Mouse (Mus musculus) embryonic facial prominence, embryonic 10.5 days (tissue): Measurements from ENCODE around the gene Pmf1. TPM values are rescaled to one million over a fixed set of nuclear protein-coding genes. Genes with fewer than 3 reads are reported as not detected.

ENCODE experiments used
- DNase-seq: peaks from one replicate; pipeline ENCODE4 v3.0.0-alpha.2; 2017; ENCODE audit warnings: low spot score
- H3K27ac ChIP-seq: fragments of 300-500 bp; sonication (generic); replicated peaks from 2 replicates; pipeline ENCODE4 v1.5.1; 2016; ENCODE audit warnings: mild to moderate bottlenecking
- H3K27me3 ChIP-seq: fragments of 300-500 bp; sonication (generic); replicated peaks from 2 replicates; pipeline ENCODE4 v1.6.1; 2016; ENCODE audit warnings: low read depth, mild to moderate bottlenecking; ENCODE audit not compliant: poor library complexity, severe bottlenecking
- H3K36me3 ChIP-seq: fragments of 300-500 bp; sonication (generic); replicated peaks from 2 replicates; pipeline ENCODE4 v1.6.1; 2016; ENCODE audit warnings: mild to moderate bottlenecking, moderate library complexity
- H3K4me1 ChIP-seq: fragments of 300-500 bp; sonication (generic); 2 replicates; pipeline ENCODE4 v1.6.1; 2016
- H3K4me3 ChIP-seq: fragments of 300-500 bp; sonication (generic); 2 replicates; pipeline ENCODE4 v1.5.1; 2016; ENCODE audit warnings: mild to moderate bottlenecking, moderate library complexity
- H3K9me3 ChIP-seq: fragments of 300-500 bp; sonication (generic); 2 replicates; pipeline ENCODE4 v1.6.1; 2016; ENCODE audit warnings: mild to moderate bottlenecking
- WGBS: fragments of 180-500 bp; shearing (Covaris S2); methylation state at CpG from one replicate; pipeline ENCODE4 v1.1.7; 2016; 5-methylcytosine and 5-hydroxymethylcytosine counted together
- polyA plus RNA-seq: library from polyadenylated mRNA; unstranded; fragments of >200 nt; fragmentation: Nextera tagmentation; extraction: Ambion mirVana; gene quantifications from 2 replicates; pipeline ENCODE4 v1.2.1, GENCODE M21; 2016

Pmf1 gene
- polyA plus RNA-seq, 1 experiment from 2014 or later, result 184 TPM

GRCm38 (mm10) chr3:88427342-88427905, 17.3 kb upstream of the Pmf1 start:
- 86% methylated on average over 4 of the region's 4 CpGs for WGBS
- no peak overlapping the region for H3K4me3 ChIP-seq
- no peak overlapping the region for H3K27ac ChIP-seq
- DNase-seq, result no peak
- no peaks in the 10 kb centered on the region for H3K27me3 ChIP-seq
- H3K36me3 ChIP-seq, result no peaks in the 10 kb centered on the region
- peaks cover 19% of the 10 kb centered on the region for H3K4me1 ChIP-seq
- H3K9me3 ChIP-seq, result no peaks in the 10 kb centered on the region

GRCm38 (mm10) chr3:88425708-88426420, 15.7 kb upstream of the Pmf1 start:
- Histone ChIP-seq H3K4me1 (peaks cover 27% of the 10 kb centered on the region), H3K4me3 (peak overlapping the region; percentile 81; the same call in 1 of the 2 replicates), H3K27me3 (no peaks in the 10 kb centered on the region), H3K27ac (no peak overlapping the region; the same call in 1 of the 2 replicates), H3K36me3 (peaks cover 9% of the 10 kb centered on the region), H3K9me3 (no peaks in the 10 kb centered on the region)
- WGBS, result 84% methylated on average over 10 of the region's 10 CpGs
- no peak for DNase-seq

- H3K27me3 ChIP-seq, result no peaks in the 10 kb centered on the region
- WGBS, result 7% methylated on average over 2 of the region's 2 CpGs
- H3K4me3 ChIP-seq, result peak overlapping the region; percentile 81
- H3K36me3 ChIP-seq, result peaks cover 15% of the 10 kb centered on the region
- peaks cover 27% of the 10 kb centered on the region for H3K4me1 ChIP-seq
- H3K9me3 ChIP-seq, result no peaks in the 10 kb centered on the region
- peak overlapping the region; percentile 81 for H3K27ac ChIP-seq
- no peak for DNase-seq
Measured at GRCm38 (mm10) chr3:88425330-88425689, 15.2 kb upstream of the Pmf1 start.

GRCm38 (mm10) chr3:88424605-88425329, 14.6 kb upstream of the Pmf1 start, which contains the start of gene Slc25a44:
Gene Slc25a44 (minus strand): TSS chr3:88425139.
- DNase-seq, result peak; percentile 91
- 1% methylated on average over 35 of the region's 35 CpGs for WGBS
- Histone ChIP-seq H3K27me3 (no peaks in the 10 kb centered on the region), H3K4me3 (peak within 1 kb of the TSS; percentile 81), H3K4me1 (peaks cover 27% of the 10 kb centered on the region), H3K27ac (peak within 1 kb of the TSS; percentile 81), H3K9me3 (no peaks in the 10 kb centered on the region), H3K36me3 (peaks cover 20% of the 10 kb centered on the region)

GRCm38 (mm10) chr3:88422020-88422720, 12.0 kb upstream of the Pmf1 start:
- no peak for DNase-seq
- 0 out of 2 replicates have a peak overlapping the region, but pooled peaks have one; percentile 21 for H3K4me3 ChIP-seq
- no peak overlapping the region for H3K27ac ChIP-seq
- H3K4me1 ChIP-seq, result peaks cover 31% of the 10 kb centered on the region
- H3K27me3 ChIP-seq, result no peaks in the 10 kb centered on the region
- WGBS, result 42% methylated on average over 9 of the region's 9 CpGs
- peaks cover 46% of the 10 kb centered on the region for H3K36me3 ChIP-seq
- H3K9me3 ChIP-seq, result no peaks in the 10 kb centered on the region

GRCm38 (mm10) chr3:88420771-88421170, 10.6 kb upstream of the Pmf1 start:
- H3K36me3 ChIP-seq, result peaks cover 60% of the 10 kb centered on the region
- no peaks in the 10 kb centered on the region for H3K27me3 ChIP-seq
- WGBS, result 96% methylated on average over 19 of the region's 19 CpGs

GRCm38 (mm10) chr3:88418016-88418415, 7.9 kb upstream of the Pmf1 start:
- H3K4me1 ChIP-seq, result peaks cover 15% of the 10 kb centered on the region
- DNase-seq, result no peak
- H3K9me3 ChIP-seq, result no peaks in the 10 kb centered on the region
- WGBS, result 81% methylated on average over 6 of the region's 6 CpGs
- H3K4me3 ChIP-seq, result no peak overlapping the region
- H3K27me3 ChIP-seq, result no peaks in the 10 kb centered on the region
- H3K27ac ChIP-seq, result no peak overlapping the region
- peaks cover 86% of the 10 kb centered on the region for H3K36me3 ChIP-seq

More at GRCm38 (mm10) chr3:88420771-88421170, 10.6 kb upstream of the Pmf1 start:
- Histone ChIP-seq H3K4me1 (peaks cover 31% of the 10 kb centered on the region), H3K4me3 (no peak overlapping the region), H3K27ac (no peak overlapping the region), H3K9me3 (no peaks in the 10 kb centered on the region)
- no peak for DNase-seq

- 88% methylated on average over 4 of the region's 4 CpGs for WGBS
- H3K4me3 ChIP-seq, result no peak overlapping the region
- peaks cover 94% of the 10 kb centered on the region for H3K36me3 ChIP-seq
- H3K9me3 ChIP-seq, result no peaks in the 10 kb centered on the region
- no peak overlapping the region for H3K27ac ChIP-seq
- H3K27me3 ChIP-seq, result no peaks in the 10 kb centered on the region
- H3K4me1 ChIP-seq, result peaks cover 7% of the 10 kb centered on the region
- no peak for DNase-seq
Measured at GRCm38 (mm10) chr3:88415668-88416067, 5.5 kb upstream of the Pmf1 start.

GRCm38 (mm10) chr3:88412636-88413035, 2.5 kb upstream of the Pmf1 start:
- 89% methylated on average over 11 of the region's 11 CpGs for WGBS
- H3K27ac ChIP-seq, result no peak overlapping the region
- no peak overlapping the region for H3K4me3 ChIP-seq
- peaks cover 63% of the 10 kb centered on the region for H3K36me3 ChIP-seq
- no peak for DNase-seq
- H3K9me3 ChIP-seq, result no peaks in the 10 kb centered on the region
- H3K27me3 ChIP-seq, result no peaks in the 10 kb centered on the region
- H3K4me1 ChIP-seq, result peaks cover 26% of the 10 kb centered on the region

GRCm38 (mm10) chr3:88411681-88412080, 1.6 kb upstream of the Pmf1 start:
- 92% methylated on average over 4 of the region's 4 CpGs for WGBS

GRCm38 (mm10) chr3:88410645-88411031, 507 bp upstream of the Pmf1 start:
- H3K27me3 ChIP-seq, result no peaks in the 10 kb centered on the region
- H3K36me3 ChIP-seq, result peaks cover 48% of the 10 kb centered on the region
- peak overlapping the region; percentile 93 for H3K27ac ChIP-seq
- peaks cover 40% of the 10 kb centered on the region for H3K4me1 ChIP-seq
- H3K4me3 ChIP-seq, result peak overlapping the region; percentile 79
- no peak for DNase-seq
- no peaks in the 10 kb centered on the region for H3K9me3 ChIP-seq
- WGBS, result 31% methylated on average over 7 of the region's 7 CpGs

More at GRCm38 (mm10) chr3:88411681-88412080, 1.6 kb upstream of the Pmf1 start:
- Histone ChIP-seq H3K4me3 (no peak overlapping the region), H3K4me1 (peaks cover 35% of the 10 kb centered on the region), H3K36me3 (peaks cover 54% of the 10 kb centered on the region), H3K27ac (no peak overlapping the region), H3K9me3 (no peaks in the 10 kb centered on the region), H3K27me3 (no peaks in the 10 kb centered on the region)
- DNase-seq, result no peak

GRCm38 (mm10) chr3:88408953-88409352, 1.2 kb downstream of the Pmf1 start:
- WGBS, result 71% methylated on average over 5 of the region's 5 CpGs
- no peaks in the 10 kb centered on the region for H3K9me3 ChIP-seq
- H3K4me1 ChIP-seq, result peaks cover 40% of the 10 kb centered on the region
- peak overlapping the region; percentile 93 for H3K27ac ChIP-seq
- peak overlapping the region; percentile 79 for H3K4me3 ChIP-seq
- H3K36me3 ChIP-seq, result peaks cover 46% of the 10 kb centered on the region
- no peak for DNase-seq
- H3K27me3 ChIP-seq, result no peaks in the 10 kb centered on the region
